Mouse (Mus musculus) c-Kit-positive CD71-negative TER-119-negative erythroid progenitor cells, embryonic 14.5 days (primary cell): ENCODE measurements around the gene Nexn.

Experiments
- DNase-seq: peaks from one replicate; pipeline ENCODE4 v3.0.0-alpha.2; 2013; ENCODE audit warnings: low read depth

Nexn gene

DNA sequence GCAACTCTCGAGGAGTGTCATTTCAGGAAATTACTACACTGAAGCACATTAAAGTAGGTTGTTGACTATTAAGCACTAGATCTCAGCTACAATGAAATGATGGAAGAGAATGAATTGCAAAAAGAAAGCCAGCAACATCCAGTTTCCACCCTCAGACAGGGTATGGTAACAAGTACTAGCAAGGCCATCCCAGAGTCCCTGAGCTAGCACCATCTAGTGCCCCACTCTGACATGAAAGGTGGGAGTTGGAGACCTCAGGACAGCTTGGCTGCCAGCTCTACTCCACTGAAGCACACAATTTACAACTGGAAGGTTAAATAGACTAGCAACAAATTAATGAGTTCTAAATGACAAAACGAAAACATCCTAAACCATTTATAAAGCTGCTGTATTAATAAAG, 11.8 kb upstream of the Nexn start:
- no peak for DNase-seq

DNA sequence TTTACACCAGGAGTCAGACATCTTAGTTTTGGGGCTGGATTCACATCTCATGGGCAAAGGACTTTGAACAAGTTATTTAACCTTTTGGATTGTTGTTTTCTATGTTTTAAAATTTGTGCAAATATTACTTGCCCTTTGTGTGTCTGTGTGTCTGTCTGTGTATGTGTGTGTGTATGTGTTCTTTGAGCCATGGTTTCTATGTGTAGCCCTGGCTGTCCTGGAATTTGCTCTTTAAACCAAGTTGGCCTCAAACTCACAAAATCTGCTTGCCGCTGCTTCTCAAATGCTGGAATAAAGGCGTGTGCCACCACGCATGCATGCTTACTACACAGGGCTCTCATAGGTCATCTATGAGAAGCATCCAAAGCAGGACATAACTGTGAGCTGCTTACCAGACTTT, 10.8 kb upstream of the Nexn start:
- DNase-seq: no peak

DNA sequence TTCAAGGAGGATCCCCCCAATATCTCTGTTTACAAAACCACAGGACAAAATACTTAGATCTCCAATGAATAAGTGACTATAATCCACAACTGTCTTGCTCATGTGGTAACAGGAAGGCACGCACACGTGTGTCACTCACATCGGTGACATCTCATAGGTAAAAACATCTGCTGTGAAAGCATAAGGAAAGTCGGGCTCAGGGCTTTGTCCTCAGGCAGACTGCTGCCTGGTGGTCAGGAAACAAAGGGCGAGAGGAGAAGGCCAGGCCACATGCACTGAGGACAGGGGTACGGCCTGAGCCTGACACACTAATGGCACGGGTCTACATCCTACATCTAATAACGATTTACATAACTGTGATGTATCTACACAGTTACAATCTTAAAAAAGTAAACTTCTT, 8.9 kb upstream of the Nexn start:
- no peak for DNase-seq

DNA sequence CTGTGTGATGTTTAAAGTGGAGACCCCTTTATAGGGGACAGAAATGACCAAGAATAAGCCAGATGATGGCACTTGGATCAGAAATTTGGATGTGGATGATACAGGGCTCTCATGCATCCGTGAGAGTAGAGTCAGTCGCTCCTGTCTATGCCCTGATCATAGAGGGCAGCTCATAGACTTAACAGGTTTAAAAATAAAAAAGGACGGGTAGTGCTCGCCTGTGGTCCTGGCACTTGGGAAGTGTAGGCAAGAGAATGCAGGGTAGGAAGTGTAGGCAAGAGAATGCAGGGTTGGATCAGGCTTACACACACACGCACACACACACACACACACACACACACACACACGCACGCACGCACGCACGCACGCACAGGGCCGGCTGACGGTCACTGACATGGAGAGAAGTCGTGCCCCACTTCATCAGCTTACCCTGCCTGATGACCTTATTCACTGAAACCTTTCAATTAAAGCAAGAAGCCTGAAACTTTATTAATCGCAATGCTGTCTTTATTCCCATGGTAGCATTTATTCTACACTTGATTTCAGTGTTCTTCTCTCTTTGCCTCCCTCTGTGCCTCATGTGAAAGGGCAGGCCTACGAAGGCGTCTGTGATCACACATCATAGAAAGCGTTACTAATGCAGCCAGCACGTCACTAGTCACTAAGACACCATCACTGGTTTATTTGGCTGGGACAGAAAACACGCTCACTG, 7.0 kb upstream of the Nexn start:
- no peak for DNase-seq

DNA sequence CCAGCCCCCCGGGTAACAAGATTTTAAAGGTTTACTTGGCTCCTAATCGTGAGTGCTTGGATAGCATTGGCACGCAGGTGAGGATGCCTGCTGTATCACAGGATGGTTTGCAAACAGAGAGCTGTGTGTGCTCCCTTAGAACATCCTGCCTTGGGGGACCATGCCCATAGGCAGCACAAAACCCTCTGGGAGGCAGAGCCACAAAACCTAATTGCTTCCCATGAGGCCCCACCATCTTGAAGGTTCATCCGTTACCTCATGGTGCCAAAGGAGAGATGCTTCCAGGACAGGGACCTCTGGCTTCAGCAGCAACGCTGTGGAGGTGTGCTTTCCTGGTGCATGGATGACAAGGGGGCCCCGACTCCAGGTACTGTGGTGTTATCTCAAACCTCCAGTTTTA, 5.7 kb upstream of the Nexn start:
- no peak for DNase-seq

DNA sequence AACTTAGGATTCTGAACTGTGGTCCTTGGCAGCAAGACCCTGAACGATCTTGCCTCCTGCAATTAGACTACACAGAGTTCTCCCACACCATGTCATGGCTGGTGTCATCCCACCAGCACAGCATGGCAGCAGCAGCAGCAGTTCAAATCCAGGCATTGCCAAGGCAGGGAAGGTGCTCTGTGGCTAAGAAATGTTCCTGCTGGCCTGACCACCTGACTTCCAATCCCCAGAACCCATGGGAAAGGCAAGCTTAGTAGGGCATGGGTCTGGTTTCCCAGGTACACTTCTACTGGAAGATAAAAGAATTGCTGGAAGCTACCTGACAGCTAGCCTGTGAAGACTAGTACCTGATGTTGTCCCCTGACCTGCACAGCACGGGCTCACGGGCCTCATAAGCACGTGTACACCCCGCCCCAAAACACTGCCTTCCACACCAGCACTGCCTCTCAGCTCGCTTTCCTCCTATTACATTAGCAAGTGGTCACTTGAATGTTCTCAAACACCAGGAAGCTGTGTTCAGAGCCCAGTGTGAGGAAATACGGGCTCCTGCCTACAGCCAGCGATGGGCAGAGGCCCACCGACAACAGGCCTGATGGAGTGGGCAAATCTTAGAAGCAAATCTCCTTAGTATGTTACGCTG, 5.0 kb upstream of the Nexn start:
- no peak for DNase-seq

DNA sequence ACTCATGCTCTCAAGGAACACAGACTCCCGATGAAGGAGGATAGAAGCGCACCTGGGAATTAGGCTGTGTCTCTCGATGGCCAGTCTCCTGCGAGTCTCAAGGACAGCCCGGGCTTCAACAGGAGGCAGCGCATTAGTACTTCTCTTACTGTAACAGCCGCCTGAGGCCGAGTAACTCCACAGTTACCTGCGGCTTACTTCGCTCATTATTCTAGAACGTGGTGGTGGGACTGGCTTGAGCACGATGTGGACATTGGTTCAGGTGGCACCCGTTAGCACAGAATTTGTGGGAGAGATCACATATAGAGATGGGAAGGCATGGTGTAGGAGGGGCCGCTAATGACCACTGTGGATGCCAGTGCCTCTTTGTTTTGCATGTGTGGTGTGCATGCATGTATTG, 1.9 kb upstream of the Nexn start:
- no peak for DNase-seq

DNA sequence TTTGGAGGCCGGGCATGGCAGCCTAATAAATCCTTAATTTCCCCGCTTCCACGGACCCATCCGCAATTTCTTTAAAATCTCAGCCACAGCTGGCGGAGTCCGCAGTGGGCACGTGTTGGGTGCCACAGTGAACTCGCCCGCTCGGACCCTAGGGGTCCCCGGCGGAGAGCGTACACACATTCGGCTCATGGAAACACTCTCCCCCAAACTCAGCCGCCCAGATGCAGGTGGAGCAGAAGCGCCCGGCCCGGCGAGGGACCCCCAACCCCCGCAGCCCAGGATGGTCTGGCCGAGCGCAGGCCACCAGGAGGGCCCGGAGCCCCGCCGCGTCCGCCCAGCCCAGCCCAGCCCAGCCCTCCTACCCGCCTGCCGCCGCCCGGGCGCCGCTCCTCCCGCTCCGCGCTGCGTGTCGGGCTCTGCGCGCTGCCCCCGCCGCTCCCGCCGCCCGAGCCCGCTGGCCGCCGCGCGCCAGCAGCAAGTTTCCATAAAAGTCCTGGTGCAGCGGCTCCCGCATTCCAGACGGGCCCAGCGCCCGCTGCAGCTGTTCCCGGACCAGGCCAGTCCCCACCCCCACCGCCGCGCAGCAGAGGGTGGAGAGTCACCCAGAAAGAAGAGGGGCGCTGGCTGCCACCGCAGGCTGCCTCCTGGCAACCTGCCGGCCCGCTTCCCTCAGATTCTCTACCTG, 657 bp downstream of the Nexn start:
- no peak for DNase-seq

DNA sequence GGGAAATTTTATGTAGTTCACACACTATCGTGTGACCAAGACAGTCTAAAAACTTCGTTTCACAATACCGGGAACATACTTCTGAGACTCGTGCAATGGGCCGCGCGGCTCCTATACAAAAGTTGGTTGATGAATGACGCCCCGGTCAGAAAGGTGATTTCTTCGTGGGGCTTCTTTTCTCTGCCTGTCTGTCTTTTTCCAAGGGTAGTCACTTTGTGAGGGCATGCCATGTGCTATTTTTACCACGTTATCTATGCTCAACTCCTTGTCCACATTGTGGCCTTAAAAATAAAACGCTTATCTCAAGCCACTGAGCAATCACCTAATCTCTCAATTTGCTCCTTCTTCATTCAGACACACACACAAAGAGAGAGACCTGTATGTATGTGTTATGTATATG, 1.3 kb downstream of the Nexn start:
- DNase-seq: no peak

DNA sequence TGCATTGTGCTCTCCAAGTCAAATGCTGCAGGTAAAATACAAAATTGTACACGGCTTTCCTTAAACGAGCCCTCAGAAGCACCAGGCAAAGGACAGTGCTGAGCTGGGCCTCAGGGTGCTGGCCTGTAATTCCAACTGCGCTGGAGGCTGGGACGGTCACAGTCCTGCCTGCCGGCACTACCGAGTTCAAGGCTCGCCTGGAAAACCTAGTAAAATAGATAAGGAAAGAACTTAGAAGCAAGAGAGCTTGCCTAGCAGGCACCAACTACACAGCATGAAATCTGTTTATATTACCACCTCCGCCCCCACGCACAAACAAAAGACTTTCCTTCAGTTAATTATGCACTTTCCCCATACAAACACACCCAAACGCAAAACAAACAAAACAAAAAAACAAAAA, 1.8 kb downstream of the Nexn start:
- no peak for DNase-seq

DNA sequence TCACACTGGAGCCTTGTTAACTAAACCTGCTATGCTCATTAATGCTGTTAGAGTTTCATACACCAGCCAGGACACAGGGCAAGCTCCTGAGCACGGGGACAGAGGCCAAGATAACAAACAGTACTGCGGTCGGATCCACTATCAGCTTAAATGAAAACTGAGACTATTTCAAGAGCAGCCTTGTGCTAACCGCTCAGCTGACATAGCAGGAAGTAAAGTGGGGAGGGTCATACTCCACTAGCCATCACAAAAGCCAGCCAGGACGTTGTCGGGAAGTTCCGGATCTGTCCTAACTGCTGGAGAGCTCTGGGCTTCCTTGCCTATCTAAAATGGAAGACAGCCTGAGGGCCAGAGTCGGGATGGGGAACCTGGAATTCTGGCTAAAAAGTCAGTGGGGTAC, 4.2 kb downstream of the Nexn start:
- no peak for DNase-seq

DNA sequence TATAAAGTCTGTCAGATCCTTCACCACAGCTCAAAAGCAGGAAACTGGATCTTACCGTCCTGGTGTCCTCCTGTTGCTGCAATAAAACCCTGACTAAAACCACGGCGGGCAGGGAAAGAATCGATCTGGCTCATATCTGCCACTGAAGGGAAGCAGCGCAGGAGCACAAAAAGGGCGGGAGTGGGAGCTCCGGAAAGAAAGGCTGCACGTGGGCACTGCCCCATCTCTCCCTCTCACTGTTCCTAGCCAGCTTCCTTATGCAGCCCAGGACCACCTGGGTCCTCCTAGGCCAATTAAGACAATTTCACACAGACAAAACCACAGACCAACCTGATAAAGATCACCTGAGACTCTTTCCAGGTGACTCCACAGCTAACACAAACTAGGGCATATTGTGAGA, 4.7 kb downstream of the Nexn start:
- no peak for DNase-seq

DNA sequence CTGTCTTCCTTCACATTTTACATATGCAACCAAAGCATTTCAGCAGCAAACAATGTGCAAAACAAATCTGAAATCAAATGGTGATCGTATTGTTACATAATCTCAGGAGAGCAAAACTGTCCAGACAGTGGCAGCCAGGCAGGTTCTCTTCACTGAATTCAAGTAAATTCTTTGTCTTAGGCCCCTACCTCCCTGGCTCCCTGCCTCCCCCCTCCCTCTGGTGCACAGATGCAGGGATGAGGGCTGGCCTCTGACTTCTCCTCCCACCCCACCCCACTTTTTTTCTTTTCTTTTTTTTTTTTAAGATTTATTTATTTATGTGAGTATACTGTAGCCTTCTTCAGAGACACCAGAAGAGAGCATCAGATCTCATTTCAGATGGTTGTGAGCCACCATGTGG, 5.8 kb downstream of the Nexn start:
- no peak for DNase-seq

DNA sequence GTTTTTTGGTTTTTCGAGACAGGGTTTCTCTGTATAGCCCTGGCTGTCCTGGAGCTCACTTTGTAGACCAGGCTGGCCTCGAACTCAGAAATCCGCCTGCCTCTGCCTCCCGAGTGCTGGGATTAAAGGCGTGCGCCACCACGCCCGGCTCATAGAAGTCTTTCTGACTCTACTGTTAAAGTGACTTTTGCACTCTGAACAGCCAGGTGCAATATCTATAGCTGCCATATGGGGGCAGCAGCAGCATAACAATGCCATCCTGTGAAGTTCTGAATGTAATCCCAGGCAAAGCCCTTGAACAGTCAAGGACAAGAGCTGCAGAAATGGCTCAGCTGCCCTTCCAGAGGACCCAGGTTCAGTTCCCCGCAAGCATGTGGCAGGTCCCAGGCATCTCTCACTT, 6.7 kb downstream of the Nexn start:
- DNase-seq: peak; percentile 78

DNA sequence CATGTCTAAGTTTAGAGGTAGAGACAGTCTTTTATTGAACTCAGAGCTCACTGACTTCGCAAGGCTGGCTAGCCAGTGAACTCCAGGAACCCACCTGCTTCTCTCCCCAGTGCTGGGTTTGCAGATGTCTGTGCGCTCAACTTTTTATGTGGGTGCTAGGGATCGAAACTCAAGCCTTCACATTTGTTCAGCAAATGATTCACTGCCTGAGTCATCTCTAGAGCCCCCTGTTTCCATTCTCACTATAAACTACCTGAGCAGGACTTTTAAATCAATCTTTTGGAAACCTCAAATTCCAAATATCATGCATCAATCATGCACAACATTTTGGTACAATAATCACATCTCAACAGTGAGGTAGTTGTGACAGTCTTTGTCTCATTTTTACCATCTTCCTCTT, 8.6 kb downstream of the Nexn start:
- no peak for DNase-seq

DNA sequence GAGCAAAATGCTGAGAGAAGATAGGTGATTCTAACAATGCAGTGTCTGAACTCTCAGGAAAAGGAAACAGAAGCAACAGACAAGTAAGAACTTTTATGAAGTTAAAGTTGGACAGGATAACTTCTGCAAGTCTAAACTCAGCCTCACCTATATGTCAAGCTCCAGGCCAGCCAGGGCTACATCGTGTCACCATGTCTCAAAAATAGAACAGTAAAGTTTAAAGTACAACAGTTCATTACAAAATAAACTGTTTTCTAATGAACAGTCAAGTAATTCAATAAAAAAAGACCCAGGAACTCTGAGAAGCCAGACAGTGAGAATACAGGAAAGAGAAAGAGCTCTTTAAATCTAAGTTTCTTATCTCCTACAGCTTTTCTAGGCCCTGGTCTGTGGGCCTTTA, 15.7 kb downstream of the Nexn start:
- DNase-seq: no peak

DNA sequence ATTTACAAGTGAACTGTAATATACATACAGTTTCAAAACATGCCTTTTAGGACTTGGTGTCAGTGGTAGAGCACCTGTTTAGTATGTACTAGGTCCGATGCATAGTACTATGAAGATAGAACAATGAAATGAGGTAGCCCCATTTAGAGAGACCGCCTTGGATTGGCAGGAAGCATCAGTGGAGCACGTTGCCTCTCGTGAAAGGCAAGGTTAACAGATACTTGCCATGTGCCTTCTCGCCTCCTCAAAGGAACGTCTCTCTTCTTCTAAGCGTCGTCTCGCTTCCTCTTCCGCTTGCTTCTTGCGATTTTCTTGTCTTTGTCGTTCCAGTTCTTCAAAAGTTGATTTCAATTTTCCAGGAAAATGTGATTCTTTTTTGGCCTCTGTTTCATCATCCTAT, 18.4 kb downstream of the Nexn start:
- DNase-seq: no peak

DNA sequence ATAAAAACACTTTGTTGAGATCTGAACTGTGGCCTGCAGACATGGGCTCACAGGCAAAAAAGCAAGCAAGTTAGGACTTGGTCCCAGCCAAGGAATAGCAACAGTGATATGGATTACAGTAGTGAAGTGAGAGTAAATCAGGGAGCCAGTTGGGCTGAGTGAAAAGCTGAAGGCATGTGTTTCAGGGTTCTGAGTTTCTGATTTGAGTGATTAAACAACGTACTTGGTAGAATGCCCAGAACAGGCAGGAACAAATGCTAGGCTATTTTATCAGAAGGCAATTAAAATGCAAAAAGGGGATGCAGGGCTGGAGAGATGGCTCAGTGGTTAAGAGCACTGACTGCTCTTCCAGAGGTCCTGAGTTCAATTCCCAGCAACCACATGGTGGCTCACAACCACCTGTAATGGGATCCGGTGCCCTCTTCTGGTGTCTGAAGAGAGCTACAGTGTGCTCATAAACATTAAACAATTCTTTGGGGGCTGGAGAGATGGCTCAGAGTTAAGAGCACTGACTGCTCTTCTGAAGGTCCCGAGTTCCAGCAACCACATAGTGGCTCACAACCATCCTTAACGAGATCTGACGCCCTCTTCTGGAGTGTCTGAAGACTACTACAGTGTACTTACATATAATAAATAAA, 20.8 kb downstream of the Nexn start:
- DNase-seq: no peak

DNA sequence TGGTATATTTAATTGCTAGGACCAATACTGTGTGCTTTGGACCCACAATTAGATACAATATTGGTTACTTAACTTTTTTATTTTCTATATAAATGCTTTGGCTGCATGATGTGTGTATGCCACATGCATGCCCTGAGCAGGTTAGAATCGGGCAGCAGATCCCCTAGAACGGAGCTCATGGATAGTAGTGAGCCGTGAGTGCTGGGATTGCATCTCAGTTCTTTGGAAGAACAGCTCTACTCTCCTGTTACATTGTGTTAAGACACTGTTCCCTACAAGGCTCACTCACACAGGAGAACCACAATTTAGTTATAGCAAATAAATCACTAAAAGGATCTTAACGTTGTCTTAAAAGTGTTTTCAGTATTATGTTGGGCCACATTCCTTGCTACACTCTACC, 22.8 kb downstream of the Nexn start:
- no peak for DNase-seq

DNA sequence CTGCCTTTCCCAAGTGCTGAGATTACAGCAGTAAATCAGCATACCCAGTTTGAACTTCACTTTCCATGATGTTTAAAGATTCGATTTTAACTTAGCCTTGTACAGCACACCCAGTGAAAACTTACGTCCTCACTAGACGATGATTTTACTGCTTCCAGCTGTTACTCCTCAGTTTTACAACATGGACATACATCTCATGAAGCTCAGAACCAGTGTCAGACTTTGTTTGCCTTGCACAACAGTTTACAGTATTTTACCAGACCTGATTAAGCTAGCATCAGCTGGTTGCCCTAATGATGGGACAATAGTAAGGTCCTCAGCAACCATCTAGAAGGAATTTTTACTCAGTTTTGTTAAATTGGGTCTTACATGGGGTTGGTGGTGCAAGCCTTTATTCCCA, 25.1 kb downstream of the Nexn start:
- no peak for DNase-seq

DNA sequence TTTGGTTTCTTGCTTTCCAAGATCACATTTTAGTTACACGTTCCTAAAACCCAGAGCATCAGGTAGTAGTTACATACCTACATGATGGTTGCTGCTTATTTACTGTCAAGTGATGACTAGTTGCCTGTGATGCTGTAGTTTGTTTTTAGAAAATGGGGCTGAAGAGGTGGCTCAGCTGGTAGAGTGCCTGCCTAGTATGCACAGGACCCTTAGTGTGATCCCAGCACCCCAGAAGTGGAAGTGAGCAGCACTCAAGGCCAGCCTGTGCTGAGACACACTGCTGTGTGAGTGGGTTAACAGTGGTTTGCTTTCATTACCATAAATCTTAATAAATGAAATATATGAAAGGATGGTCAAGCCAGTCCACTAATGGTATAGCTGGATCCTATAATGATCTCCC, 26.6 kb downstream of the Nexn start:
- no peak for DNase-seq

DNA sequence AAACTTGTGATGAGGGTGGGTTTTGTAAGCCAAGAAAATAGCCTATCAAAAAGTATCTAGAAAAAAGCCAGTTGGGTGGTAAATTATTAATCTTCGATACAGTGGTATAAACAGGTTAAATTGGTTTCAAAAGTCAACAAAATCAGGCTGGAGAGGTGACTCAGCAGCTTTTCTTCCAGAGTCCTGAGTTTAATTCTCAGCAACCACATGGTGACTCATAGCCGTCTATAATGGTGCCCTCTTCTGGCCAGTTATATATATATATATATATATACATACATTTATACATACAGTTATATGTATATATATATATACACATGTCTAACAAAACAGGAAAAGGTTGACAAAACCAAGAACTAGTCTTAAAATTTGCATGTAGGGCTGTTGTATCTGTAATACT, 27.3 kb downstream of the Nexn start:
- DNase-seq: peak; percentile 36

DNA sequence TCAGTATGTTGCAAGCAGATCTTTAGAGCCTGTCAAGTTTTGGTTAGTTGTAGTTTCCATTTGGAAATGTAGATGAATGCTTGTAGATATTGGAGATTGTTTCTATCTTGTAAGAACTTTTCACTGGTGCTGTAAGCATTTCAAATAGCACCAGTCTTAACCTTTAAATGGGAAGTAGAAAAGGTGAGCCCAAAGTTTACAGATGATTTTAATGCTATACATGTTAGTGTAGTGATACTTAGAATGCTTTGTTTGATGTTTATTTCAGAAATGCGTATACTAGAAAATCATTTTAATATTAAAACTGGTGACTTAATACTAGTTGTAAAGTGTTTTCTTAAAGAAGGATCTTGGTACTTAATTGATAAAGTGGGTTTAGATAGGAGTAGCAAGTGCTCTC, 30.3 kb downstream of the Nexn start:
- no peak for DNase-seq
